Mouse (Mus musculus) induced T-regulatory cell, adult 2 months (primary cell): ENCODE data around the gene Atp1a1.

Experiments used
- DNase-seq: peaks from one replicate; pipeline ENCODE4 v3.0.0-alpha.2; 2012; ENCODE audit warnings: low read depth

Gene Atp1a1

DNA sequence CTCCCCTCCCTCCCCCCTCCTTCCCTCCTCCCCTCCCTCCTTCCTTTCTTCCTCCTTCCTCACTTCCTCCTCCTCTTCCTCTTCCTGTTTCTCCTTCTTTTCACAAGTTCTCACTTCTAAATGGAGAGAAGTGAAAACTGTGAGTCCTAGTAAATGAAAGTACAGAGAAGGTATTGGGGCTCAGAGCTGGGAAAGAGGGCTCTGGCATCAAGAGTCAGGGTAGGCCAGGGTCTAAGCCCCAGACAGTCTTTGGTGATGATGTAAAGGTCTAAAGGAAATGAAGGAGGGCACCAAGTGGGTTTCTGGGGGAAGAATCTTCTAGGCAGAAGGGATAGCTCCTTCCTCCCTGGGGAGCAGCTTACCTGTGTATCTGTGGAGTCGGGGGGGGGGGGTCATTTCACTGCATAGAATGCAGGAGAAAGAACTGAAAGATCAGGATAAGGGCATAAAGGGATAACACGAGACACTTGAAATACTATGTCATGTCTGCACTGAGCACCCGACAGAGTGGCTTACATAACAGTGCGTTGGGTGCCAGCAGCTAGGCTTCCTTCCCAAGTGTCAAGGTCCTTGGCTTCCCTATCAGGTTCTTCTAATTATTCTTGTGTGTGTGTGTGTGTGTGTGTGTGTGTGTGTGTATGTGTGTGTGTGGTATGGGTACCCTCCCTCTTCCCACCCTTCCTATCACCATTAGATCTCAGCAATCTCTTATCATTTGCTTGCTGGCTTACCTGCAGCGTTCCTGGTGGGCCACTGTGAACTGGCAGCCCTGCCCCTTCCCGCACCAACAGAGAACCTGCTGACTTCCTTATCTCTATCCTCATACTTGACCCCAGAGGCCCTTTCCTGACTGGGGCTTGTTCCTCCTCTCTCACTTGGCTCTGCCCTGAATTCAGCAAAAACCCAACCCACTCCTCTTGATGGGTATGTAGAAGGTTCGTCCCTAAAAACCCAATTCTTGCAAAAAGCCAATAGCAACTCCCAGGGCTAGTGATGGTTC is 51.6 kb downstream of the Atp1a1 start:
- DNase-seq: no peak

- DNase-seq: no peak
Measured at GRCm38 (mm10) chr3:101551457-101552230, 52.8 kb downstream of the Atp1a1 start.

- DNase-seq: no peak
Measured at GRCm38 (mm10) chr3:101549749-101550148, 54.7 kb downstream of the Atp1a1 start.

GRCm38 (mm10) chr3:101544116-101544515 is 60.4 kb downstream of the Atp1a1 start:
- no peak for DNase-seq

DNA sequence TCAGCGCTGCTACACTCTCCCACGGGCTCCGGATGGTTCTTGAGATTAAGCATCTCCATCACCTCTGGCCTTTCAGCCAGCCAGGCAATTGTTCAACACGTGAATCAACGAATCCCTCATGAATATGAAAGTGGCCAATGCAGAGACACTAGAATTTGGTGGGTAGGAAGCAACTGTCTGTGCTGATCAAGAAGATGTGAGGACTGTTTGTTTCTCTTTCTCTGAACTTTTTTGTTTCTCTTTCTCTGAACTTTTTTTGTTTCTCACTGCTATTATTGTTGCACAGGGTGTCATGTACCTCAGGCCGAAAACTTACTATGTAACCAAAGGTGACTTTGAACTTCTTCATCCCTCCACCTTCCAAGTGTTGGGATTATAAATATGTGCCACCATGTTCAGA is 62.9 kb downstream of the Atp1a1 start:
- DNase-seq: peak; percentile 54

DNA sequence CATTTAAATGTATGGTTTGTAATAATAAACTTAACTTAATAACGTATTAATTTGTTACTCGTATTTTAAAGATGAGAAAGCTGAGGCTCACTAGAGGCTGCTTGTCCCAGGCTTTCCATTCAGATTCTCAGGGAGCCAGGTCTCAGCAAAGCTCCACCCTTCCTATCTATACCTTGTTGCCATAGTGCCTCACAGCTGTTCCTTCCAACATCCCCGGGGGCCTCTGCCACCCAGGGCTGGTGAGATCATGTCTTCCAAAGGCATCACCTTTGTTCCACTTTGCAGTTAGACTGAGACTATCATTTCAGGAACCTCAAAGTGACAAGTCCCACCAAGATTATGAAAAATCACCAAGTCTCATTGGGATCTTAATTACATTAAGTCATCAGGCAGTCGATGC is 63.9 kb downstream of the Atp1a1 start:
- no peak for DNase-seq

GRCm38 (mm10) chr3:101536322-101536721 is 68.2 kb downstream of the Atp1a1 start:
- no peak for DNase-seq

DNA sequence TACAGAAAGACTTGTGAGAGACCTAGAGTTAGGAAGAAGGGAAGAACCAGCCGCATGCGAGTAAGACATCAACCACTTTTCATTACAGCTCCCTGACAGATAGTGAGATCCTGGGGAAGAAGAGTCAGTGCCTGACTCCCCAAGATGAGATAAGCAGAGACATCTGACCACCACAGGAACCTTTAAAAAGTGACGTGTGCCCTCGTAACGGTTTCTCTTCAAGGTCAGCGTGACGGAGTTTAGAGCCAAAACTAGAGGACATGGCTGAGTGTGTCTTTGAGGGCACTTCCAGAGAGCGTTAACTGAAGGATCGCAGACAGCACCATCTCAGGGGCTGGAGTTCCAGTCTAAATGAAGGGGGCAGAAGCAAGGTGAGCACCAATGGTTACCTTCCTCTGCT is 70.2 kb downstream of the Atp1a1 start:
- no peak for DNase-seq

GRCm38 (mm10) chr3:101533373-101533772 is 71.1 kb downstream of the Atp1a1 start:
- no peak for DNase-seq

- DNase-seq: no peak
Measured at GRCm38 (mm10) chr3:101530928-101531327, 73.6 kb downstream of the Atp1a1 start.

DNA sequence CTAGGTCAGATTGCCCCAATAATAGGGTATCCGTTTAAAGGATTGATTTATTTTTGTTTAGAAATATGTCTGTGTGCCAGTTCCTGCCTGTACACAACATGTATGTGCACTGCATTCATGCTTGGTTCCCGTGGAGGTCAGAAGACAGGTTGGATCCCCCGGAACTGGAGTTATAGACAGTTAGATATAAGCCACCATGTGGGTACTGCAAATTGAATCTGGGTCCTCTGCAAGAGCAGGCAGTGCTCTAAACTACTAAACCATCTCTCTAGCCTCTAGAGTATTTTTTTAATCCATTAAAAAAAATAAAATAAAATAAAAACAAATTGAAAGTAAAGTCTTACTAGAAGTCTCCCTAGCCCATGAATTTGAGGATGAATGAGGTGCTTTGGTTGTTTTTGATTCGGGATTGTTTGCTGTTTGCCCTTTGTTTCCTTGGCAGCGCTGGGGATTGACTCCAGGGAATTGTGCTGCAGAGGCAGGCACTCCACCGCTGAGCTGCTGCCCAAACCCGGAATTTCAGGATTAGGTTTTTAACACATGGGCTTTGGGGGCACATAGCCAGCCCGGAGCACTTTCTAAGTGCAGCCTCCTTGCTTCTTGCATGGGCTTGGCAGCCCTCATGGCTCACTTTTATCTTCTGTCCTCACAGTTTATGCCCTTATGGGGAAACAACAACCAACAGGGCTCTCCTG is 75.4 kb downstream of the Atp1a1 start:
- DNase-seq: no peak

- DNase-seq: no peak
Measured at GRCm38 (mm10) chr3:101528157-101528899, 76.2 kb downstream of the Atp1a1 start.

GRCm38 (mm10) chr3:101526603-101527002 is 77.9 kb downstream of the Atp1a1 start:
- no peak for DNase-seq
